ENCODE assay signal across 8 mouse cellular contexts in the genomic region with DNA sequence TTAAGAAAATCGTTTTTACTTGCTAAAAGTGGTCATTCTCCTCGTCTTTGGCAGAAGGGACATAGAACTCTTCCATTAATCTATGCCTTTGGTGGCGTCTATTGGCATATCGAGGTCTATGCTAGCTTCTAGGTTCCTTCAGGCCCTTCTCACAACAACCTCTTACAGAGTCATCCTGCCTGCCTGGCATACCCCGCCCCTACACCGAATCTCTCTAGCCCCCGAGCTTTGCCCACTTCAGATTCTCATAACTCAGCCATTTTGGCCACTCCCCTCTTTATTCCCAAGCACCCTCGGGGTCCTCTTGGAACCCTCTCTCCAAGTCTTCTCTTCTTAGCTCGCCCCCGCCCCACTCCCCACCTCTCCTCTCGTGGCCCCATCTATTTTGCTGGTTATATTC. TPM values are rescaled to one million over a fixed set of nuclear protein-coding genes. Genes with fewer than 3 reads are reported as not detected.
DNase-seq lines count a peak whose midpoint lies in the region; ATAC-seq and TF ChIP-seq lines count a peak whose summit lies in the region.

No protein-coding gene starts in this region.

- WGBS in kidney, embryonic 16.5 days, result 6% methylated on average over 11 of the region's 11 CpGs
- 3% methylated on average over 11 of the region's 11 CpGs for WGBS in hindbrain, embryonic 16.5 days
- 3% methylated on average over 11 of the region's 11 CpGs for WGBS in midbrain, embryonic 14.5 days

- H3K36me3 ChIP-seq in kidney, embryonic 16.5 days (ENCODE audit: insufficient read depth, low read length), result peaks cover 11% of the 10 kb centered on the region
- no peaks in the 10 kb centered on the region; the same call in 1 of the 2 replicates for H3K36me3 ChIP-seq in ES-Bruce4 (ENCODE audit: control insufficient read depth, insufficient read depth, low read length, poor library complexity, severe bottlenecking)
- H3K36me3 ChIP-seq in hindbrain, embryonic 16.5 days (ENCODE audit: control insufficient read depth, insufficient read depth, low read length), result 0 out of 2 replicates have a peak, but pooled peaks cover 3% of the 10 kb centered on the region
- H3K36me3 ChIP-seq in midbrain, embryonic 14.5 days (ENCODE audit: control insufficient read depth, insufficient read depth, low read length), result peaks cover 6% of the 10 kb centered on the region

- no peak for TF ChIP-seq EP300 in ES-Bruce4 (IDR thresholded peaks at IDR 0.05; ENCODE audit: insufficient read depth, low read depth, low read length)

- peak overlapping the region; percentile 75 for H3K4me3 ChIP-seq in kidney, embryonic 16.5 days (ENCODE audit: low read length)
- H3K4me3 ChIP-seq in ES-Bruce4 (ENCODE audit: low read depth, low read length), result peak overlapping the region; percentile 70
- peak overlapping the region; percentile 72 for H3K4me3 ChIP-seq in hindbrain, embryonic 16.5 days (ENCODE audit: low read length)
- H3K4me3 ChIP-seq in midbrain, embryonic 14.5 days (replicated peaks; ENCODE audit: low read depth, low read length), result peak overlapping the region; percentile 56

- no peak overlapping the region for H3K27ac ChIP-seq in kidney, embryonic 16.5 days (ENCODE audit: low read length)
- H3K27ac ChIP-seq in ES-Bruce4 (ENCODE audit: insufficient read depth, low read length), result no peak overlapping the region
- peak overlapping the region; percentile 84 for H3K27ac ChIP-seq in hindbrain, embryonic 16.5 days (ENCODE audit: low read depth, low read length)
- H3K27ac ChIP-seq in midbrain, embryonic 14.5 days (replicated peaks; ENCODE audit: low read depth, low read length), result peak overlapping the region; percentile 78

- TF ChIP-seq POLR2A in ES-Bruce4 (IDR thresholded peaks at IDR 0.05; ENCODE audit: insufficient read depth, low read length), result no peak

- peaks cover 4% of the 10 kb centered on the region; the same call in 1 of the 2 replicates for H3K4me1 ChIP-seq in kidney, embryonic 16.5 days (ENCODE audit: insufficient read depth, low read length)
- no peaks in the 10 kb centered on the region for H3K4me1 ChIP-seq in ES-Bruce4 (ENCODE audit: control insufficient read depth, insufficient read depth, low read length)
- H3K4me1 ChIP-seq in hindbrain, embryonic 16.5 days (ENCODE audit: control insufficient read depth, insufficient read depth, low read depth, low read length), result peaks cover 10% of the 10 kb centered on the region
- peaks cover 6% of the 10 kb centered on the region; the same call in 1 of the 2 replicates for H3K4me1 ChIP-seq in midbrain, embryonic 14.5 days (ENCODE audit: control insufficient read depth, insufficient read depth, low read length)

- peak; percentile 53; the same call in 1 of the 2 replicates for ATAC-seq in kidney, embryonic 16.5 days (ENCODE audit: low FRiP score, low TSS enrichment)
- ATAC-seq in hindbrain, embryonic 16.5 days, result peak; percentile 73
- no peak; the same call in 1 of the 2 replicates for ATAC-seq in midbrain, embryonic 14.5 days (ENCODE audit: low FRiP score, low TSS enrichment)

- H3K4me2 ChIP-seq in kidney, embryonic 16.5 days (replicated peaks; ENCODE audit: low read depth, low read length), result peak overlapping the region; percentile 74
- peak overlapping the region; percentile 93 for H3K4me2 ChIP-seq in hindbrain, embryonic 16.5 days (ENCODE audit: low read length)
- peak overlapping the region; percentile 86 for H3K4me2 ChIP-seq in midbrain, embryonic 14.5 days (ENCODE audit: low read length)

- H3K9me3 ChIP-seq in kidney, embryonic 16.5 days (ENCODE audit: low read length), result no peaks in the 10 kb centered on the region
- H3K9me3 ChIP-seq in ES-Bruce4 (replicated peaks; ENCODE audit: control insufficient read depth, insufficient read depth, low read length, poor library complexity, severe bottlenecking), result no peaks in the 10 kb centered on the region
- no peaks in the 10 kb centered on the region for H3K9me3 ChIP-seq in hindbrain, embryonic 16.5 days (ENCODE audit: control insufficient read depth, low read length)
- no peaks in the 10 kb centered on the region for H3K9me3 ChIP-seq in midbrain, embryonic 14.5 days (ENCODE audit: control insufficient read depth, low read length)

- H3K27me3 ChIP-seq in kidney, embryonic 16.5 days (ENCODE audit: insufficient read depth, low read length), result no peaks in the 10 kb centered on the region
- no peaks in the 10 kb centered on the region for H3K27me3 ChIP-seq in ES-Bruce4 (ENCODE audit: control insufficient read depth, insufficient read depth, low read length, poor library complexity, severe bottlenecking)
- no peaks in the 10 kb centered on the region for H3K27me3 ChIP-seq in hindbrain, embryonic 16.5 days (replicated peaks; ENCODE audit: control insufficient read depth, insufficient read depth, low read length)
- H3K27me3 ChIP-seq in midbrain, embryonic 14.5 days (ENCODE audit: control insufficient read depth, insufficient read depth, low read length), result no peaks in the 10 kb centered on the region

- no peak for DNase-seq in kidney, adult 18-20 months
- peak; percentile 28 to 32 for DNase-seq in cerebellum, postnatal 25 days
- DNase-seq in midbrain, embryonic 14.5 days, result peak; percentile 50
- DNase-seq in urinary bladder, postnatal 4 days (ENCODE audit: low spot score in 2 of 2), result no peak
- DNase-seq in layer of hippocampus, postnatal 36 days, result no peak

- peak overlapping the region; percentile 85 for H3K9ac ChIP-seq in kidney, embryonic 16.5 days (replicated peaks; ENCODE audit: low read length)
- H3K9ac ChIP-seq in ES-Bruce4 (ENCODE audit: low read depth, poor library complexity, severe bottlenecking), result peak overlapping the region; percentile 24
- peak overlapping the region; percentile 75 for H3K9ac ChIP-seq in hindbrain, embryonic 16.5 days (ENCODE audit: low read depth, low read length)
- peak overlapping the region; percentile 73 for H3K9ac ChIP-seq in midbrain, embryonic 14.5 days (replicated peaks; ENCODE audit: low read length)

- TF ChIP-seq CTCF in ES-Bruce4 (IDR thresholded peaks at IDR 0.05; ENCODE audit: low read depth, low read length), result no peak

RNA-seq across cellular contexts. Expression of a gene that starts 0.5 kb away (rescaled TPM):
- polyA plus RNA-seq in kidney, embryonic 16.5 days (2015; fragmentation: Nextera tagmentation; extraction: Ambion mirVana), result 59.4 and 67.0 TPM in 2 replicates
- polyA plus RNA-seq in ES-Bruce4 (2011; ENCODE audit: insufficient read depth, insufficient read length, low read depth, missing spikeins), result 16.9 and 17.8 TPM in 2 replicates
- polyA plus RNA-seq in hindbrain, embryonic 16.5 days (2015; fragmentation: Nextera tagmentation; extraction: Ambion mirVana), result 25.7 and 28.8 TPM in 2 replicates
- 21.6 and 22.8 TPM in 2 replicates for polyA plus RNA-seq in midbrain, embryonic 14.5 days (2014; fragmentation: Nextera tagmentation; extraction: Ambion mirVana)
- total RNA-seq in layer of hippocampus, postnatal 36 days (2021), result 1 to 10 TPM; 4.7 to 5.0 TPM

RNA-seq across cellular contexts. Expression of a gene that starts 6.1 kb away (rescaled TPM):
- not detected in 2 replicates for polyA plus RNA-seq in kidney, embryonic 16.5 days (2015; fragmentation: Nextera tagmentation; extraction: Ambion mirVana)
- not detected in 2 replicates for polyA plus RNA-seq in ES-Bruce4 (2011; ENCODE audit: insufficient read depth, insufficient read length, low read depth, missing spikeins)
- polyA plus RNA-seq in hindbrain, embryonic 16.5 days (2015; fragmentation: Nextera tagmentation; extraction: Ambion mirVana), result not detected in 2 replicates
- polyA plus RNA-seq in midbrain, embryonic 14.5 days (2014; fragmentation: Nextera tagmentation; extraction: Ambion mirVana), result not detected in 2 replicates
- total RNA-seq in layer of hippocampus, postnatal 36 days (2021), result not detected

RNA-seq across cellular contexts. Expression of a gene that starts 15.2 kb away (rescaled TPM):
- polyA plus RNA-seq in kidney, embryonic 16.5 days (2015; fragmentation: Nextera tagmentation; extraction: Ambion mirVana), result 111 and 119 TPM in 2 replicates
- polyA plus RNA-seq in ES-Bruce4 (2011; ENCODE audit: insufficient read depth, insufficient read length, low read depth, missing spikeins), result 42.3 and 47.0 TPM in 2 replicates
- 125 and 128 TPM in 2 replicates for polyA plus RNA-seq in hindbrain, embryonic 16.5 days (2015; fragmentation: Nextera tagmentation; extraction: Ambion mirVana)
- polyA plus RNA-seq in midbrain, embryonic 14.5 days (2014; fragmentation: Nextera tagmentation; extraction: Ambion mirVana), result 126 and 144 TPM in 2 replicates
- 10 to 100 TPM; 72.4 to 76.0 TPM for total RNA-seq in layer of hippocampus, postnatal 36 days (2021)

RNA-seq across cellular contexts. Expression of a gene that starts 29.7 kb away (rescaled TPM):
- not detected in 2 replicates for polyA plus RNA-seq in kidney, embryonic 16.5 days (2015; fragmentation: Nextera tagmentation; extraction: Ambion mirVana)
- 2.8 and 3.3 TPM in 2 replicates for polyA plus RNA-seq in ES-Bruce4 (2011; ENCODE audit: insufficient read depth, insufficient read length, low read depth, missing spikeins)
- polyA plus RNA-seq in hindbrain, embryonic 16.5 days (2015; fragmentation: Nextera tagmentation; extraction: Ambion mirVana), result not detected in 2 replicates
- polyA plus RNA-seq in midbrain, embryonic 14.5 days (2014; fragmentation: Nextera tagmentation; extraction: Ambion mirVana), result not detected in 2 replicates
- total RNA-seq in layer of hippocampus, postnatal 36 days (2021), result not detected

RNA-seq across cellular contexts. Expression of a gene that starts 33.4 kb away (rescaled TPM):
- polyA plus RNA-seq in kidney, embryonic 16.5 days (2015; fragmentation: Nextera tagmentation; extraction: Ambion mirVana), result 0.40 and 0.51 TPM in 2 replicates
- polyA plus RNA-seq in ES-Bruce4 (2011; ENCODE audit: insufficient read depth, insufficient read length, low read depth, missing spikeins), result not detected in 2 replicates
- polyA plus RNA-seq in hindbrain, embryonic 16.5 days (2015; fragmentation: Nextera tagmentation; extraction: Ambion mirVana), result not detected in 2 replicates
- polyA plus RNA-seq in midbrain, embryonic 14.5 days (2014; fragmentation: Nextera tagmentation; extraction: Ambion mirVana), result not detected in 2 replicates
- not detected for total RNA-seq in layer of hippocampus, postnatal 36 days (2021)

Comparison
In these comparisons a context has a peak if more than half of its experiments do, and no peak if none do; other contexts are left out.
1. H3K27ac ChIP-seq: peak in hindbrain, embryonic 16.5 days (single experiment) and midbrain, embryonic 14.5 days (single experiment); none in kidney, embryonic 16.5 days (single experiment) and ES-Bruce4 (single experiment).
2. H3K9ac ChIP-seq: peak in every context shown above with its lines; median percentile 85 in kidney, embryonic 16.5 days; 75 in hindbrain, embryonic 16.5 days; 73 in midbrain, embryonic 14.5 days; 24 in ES-Bruce4.
3. DNase-seq: peak in cerebellum, postnatal 25 days (2 of 2) and midbrain, embryonic 14.5 days (single experiment); none in kidney, adult 18-20 months (single experiment), urinary bladder, postnatal 4 days (0 of 2) and layer of hippocampus, postnatal 36 days (0 of 2).
4. Peak in every context shown above with its lines, with median percentiles within 50 percentile points of each other: H3K4me2 ChIP-seq and H3K4me3 ChIP-seq.